Mouse (Mus musculus) urinary bladder, postnatal 25 days (tissue): Measurements from ENCODE around the gene Podxl2.
A peak's percentile ranks its signal among the peaks of the same experiment; 100 is the strongest.

Experiments
- DNase-seq: peaks from one replicate; pipeline ENCODE4 v3.0.0; 2022; ENCODE audit warnings: low spot score

The Podxl2 gene

DNA sequence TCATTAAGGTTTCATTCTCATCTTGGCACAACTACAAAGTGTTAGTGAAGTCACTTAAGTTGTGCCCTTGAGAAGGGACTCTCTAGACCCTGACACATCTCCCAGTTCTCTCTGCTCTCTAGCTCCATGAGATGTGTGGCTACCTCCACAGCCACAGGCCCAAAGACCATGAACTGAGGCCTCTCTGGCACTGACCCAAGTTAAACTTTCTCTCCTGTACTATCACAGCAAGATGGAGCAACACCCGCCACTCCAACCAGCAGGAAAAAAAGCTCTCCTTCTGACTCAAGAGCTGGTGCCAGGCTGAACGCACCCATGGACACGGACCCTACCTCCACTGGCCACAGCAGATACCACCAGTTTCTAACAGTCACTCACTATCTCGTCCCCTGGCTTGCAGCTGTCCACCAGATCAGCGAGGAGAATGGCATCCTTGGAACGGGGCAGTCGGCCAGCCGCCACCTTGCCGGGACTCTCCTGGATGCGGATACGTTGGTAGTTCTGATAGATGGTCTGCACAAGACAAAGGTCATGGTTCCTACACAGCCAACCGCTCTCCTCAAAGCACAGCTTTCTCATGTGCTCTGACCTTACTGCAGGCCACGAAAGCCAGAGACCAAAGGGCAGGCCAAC is 14.7 kb upstream of the Podxl2 start:
- DNase-seq: no peak

DNA sequence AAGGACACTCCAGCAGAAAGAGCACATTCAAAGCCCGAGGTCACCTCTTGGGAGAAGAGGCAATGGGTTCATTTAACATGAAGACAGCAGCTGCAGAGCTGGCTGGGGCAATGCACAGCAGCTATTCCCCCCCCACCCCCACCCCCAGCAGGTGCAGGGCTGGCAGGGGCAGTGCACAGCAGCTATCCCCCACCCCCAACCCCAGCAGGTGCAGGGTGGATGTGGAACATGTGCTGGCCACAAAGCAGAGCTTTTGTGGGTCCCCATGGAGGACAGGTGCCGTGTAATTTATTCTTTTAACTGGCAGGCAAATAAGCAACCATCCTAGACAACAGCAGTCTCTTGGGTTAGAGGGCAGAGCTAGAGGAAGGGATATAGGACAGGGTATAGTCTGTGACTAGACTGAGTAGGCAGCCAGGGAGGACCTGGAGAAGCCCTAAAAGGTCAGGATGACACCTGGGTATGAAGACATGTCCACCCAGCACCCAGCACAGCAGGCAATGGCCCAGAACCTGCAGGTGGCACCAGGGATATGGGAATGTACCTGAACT is 11.6 kb upstream of the Podxl2 start:
- DNase-seq: no peak

DNA sequence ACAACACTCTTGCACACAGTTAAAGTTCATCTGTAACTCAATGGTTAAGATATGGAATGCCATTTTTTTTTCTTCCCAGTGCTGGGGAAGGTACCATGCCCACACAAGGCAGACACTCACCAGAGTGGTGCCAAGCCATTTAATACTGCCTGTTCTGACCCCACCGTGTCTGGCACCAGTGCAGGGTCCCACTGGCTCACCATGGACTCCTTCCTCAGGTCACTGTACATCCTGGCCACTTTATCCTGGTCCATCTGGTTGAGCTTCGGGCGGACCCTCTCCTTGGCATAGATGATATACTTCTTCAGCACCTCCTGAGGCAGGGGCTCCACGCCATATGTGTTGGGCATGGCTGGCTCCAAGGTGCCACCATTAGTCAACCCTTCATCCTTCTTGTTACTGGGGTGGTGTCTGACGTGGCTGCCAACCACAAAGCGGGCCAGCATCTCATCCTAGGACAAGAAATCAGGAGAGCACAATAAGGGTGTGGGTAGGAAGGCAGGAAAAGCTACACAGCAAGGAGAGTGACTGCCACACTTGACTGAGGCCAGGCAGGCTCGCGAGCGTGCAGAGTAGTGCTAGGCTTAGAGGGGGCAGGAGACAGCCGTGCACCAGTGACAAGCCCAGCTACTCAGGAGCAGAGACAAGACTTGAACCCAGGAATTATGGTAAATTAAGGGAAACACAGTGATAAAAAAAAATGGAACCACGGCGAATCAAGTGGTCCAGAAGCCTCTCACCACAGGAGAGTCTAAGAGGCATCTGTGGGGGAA is 11.0 kb upstream of the Podxl2 start:
- DNase-seq: no peak

GRCm38 (mm10) chr6:88884690-88885089 is 9.8 kb upstream of the Podxl2 start:
- DNase-seq: no peak

DNA sequence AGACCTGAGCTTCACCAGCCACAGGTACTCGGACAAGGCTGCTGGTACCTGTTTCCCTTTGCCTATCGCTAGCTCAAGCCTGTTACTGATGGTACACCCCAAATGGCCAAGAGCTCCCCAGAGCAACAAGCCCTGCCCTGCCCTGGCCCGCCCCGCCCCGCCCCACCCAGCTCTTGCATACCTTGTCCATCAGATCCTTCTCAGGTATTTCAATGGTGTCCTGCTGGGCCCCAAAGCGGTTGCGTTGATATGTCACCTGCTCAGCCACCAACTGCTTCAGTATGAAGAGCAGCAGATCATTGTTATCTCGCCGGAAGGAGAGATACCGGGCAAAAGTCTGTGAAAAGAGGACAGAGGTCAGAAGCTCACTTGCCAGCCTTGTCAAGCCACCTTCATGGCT is 9.4 kb upstream of the Podxl2 start:
- DNase-seq: no peak

DNA sequence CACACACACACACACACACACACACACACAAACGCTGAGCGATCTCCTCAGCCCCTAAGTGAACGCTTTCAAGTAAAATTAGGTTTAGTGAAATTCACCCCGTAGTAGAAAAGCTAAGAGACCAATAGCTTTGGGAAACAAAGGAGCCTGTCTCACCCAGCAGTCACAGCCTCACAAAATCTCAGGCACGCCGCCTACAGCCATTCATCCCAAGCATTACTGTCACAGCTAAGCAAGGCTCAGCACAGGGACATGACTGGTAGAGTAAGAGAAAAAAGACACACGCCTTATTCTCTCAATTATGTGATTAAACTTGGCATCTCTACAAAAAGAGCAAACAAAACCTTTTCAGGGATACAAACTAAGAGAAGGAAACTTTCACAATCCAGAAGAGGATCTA is 6.5 kb upstream of the Podxl2 start:
- no peak for DNase-seq

DNA sequence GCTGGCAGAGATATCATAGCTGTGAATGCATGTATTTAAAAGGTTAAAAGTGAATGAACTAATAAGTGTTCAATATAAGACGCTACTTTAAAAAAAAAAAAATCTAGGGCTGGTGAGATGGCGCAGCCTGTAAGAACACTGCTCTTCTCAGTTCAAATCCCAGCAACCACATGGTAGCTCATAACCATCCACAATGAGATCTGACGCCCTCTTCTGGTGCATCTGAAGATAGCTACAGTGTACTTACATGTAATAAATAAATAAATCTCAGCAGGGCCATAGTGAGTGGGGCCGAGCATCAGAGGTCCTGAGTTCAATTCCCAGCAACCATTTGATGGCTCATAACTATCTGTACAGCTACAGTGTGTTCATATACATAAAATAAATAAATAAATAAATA is 4.6 kb upstream of the Podxl2 start:
- no peak for DNase-seq

GRCm38 (mm10) chr6:88873965-88874867 is 628 bp downstream of the Podxl2 start:
- no peak for DNase-seq

DNA sequence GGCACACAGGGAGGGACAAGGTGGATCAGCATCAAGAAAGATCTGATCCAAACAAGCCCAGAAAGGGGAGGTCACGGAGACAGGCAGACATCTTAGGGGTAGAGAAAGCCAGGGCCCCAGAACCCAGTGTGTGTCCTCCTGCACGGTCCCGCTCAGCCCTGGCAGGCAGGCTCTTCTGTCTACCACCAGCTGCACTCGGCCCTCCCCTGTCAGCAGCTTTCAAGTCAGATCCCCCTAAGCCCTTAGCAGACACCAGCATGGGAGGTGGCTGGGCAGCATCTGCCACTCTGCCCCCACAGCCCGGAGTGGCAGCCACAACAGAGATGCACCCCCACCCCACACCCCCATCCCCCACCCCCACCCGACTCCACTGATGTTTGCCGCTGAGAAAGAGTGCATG is 2.0 kb downstream of the Podxl2 start:
- DNase-seq: no peak

- no peak for DNase-seq
These were observed 3.3 kb downstream of the Podxl2 start for GRCm38 (mm10) chr6:88871546-88871945.

GRCm38 (mm10) chr6:88870594-88870993 is 4.2 kb downstream of the Podxl2 start:
- no peak for DNase-seq

- no peak for DNase-seq
These were observed 5.4 kb downstream of the Podxl2 start for GRCm38 (mm10) chr6:88869459-88869858.

DNA sequence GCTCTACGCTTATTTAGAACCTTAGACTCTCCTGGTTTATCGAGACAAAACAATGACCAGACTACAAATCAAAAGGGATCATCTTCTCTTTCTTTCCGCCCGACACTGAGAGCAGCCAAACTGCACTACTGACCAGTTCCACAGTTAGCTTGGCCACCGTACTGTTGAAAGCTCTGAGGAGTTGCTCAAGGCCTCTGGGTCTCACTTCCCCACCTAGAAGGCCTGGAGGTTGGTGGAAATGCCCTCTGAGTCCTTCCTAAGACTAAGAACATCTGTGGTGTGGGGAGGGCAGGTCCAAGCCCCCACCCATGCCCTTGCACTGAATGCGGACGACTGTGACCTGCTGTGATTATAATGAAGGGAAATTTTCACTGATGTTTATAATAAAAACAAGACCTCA is 9.1 kb downstream of the Podxl2 start:
- DNase-seq: no peak

DNA sequence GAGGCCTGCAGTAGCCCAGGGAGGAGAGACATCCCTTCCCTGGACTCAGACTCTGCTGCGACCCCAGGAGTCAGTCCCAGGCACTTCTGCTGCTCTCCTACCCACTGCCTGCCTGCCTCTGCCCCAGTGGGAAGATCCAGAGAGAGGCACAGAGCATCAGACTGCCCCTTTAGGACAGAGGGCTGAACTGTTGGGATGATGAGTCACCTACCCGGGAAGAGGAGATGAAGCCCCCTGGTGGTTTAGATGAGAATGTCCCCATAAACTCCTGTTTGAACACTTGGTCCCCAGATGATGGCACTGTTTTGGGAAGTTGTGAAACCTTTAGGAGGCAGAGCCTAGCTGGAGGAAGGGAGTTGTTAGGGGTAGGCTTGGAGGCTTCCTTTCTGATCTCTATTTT is 13.9 kb downstream of the Podxl2 start:
- no peak for DNase-seq

GRCm38 (mm10) chr6:88858341-88858740 is 16.5 kb downstream of the Podxl2 start:
- DNase-seq: no peak

- DNase-seq: no peak
These were observed 17.0 kb downstream of the Podxl2 start for GRCm38 (mm10) chr6:88857830-88858229.

- no peak for DNase-seq
These were observed 17.6 kb downstream of the Podxl2 start for GRCm38 (mm10) chr6:88857249-88857648.

- DNase-seq: peak; percentile 59
These were observed 19.2 kb downstream of the Podxl2 start for GRCm38 (mm10) chr6:88855636-88856035.

- no peak for DNase-seq
These were observed 20.3 kb downstream of the Podxl2 start for GRCm38 (mm10) chr6:88854509-88854908.

DNA sequence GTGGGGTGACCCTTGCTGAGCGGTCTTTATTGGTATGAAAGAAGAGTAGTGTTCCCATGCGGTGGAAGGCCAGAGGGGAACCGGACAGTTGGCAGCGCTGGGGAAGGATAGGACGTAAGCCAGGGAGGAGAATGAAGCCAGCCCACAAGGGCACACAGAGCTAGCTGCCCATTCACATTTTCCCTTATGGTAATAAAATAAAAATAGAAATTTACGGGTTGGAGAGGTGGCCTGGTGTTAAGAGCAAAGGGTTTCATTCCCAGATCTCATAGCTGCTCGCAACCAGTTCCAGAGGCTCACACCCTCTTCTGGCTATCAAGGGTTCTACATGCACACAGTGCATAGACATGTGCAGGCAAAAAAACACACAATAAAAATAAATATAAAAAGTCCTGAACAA is 24.8 kb downstream of the Podxl2 start:
- no peak for DNase-seq

DNA sequence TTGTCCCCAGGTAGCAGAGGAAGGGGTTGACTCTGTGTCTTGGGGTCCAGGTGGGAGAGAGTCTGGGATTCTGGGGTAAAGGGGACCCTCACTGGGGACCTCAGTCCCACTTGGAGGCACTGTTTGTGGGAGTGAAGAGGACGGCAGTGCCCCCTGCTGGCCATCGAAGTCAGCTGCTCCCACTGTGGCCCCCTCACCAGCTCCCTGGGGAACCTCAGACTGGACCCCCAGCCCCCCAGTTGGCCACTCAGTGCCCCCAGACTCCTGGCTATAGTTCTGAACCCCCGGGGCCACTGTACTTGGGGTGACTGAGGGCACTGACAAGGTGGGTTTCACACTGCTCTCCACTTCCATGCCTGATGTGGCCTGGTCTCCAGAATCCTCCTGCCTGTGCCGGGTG is 25.6 kb downstream of the Podxl2 start:
- DNase-seq: no peak

- DNase-seq: no peak
These were observed 27.3 kb downstream of the Podxl2 start for GRCm38 (mm10) chr6:88847571-88847970.
